ENCODE assay signal across 27 mouse cellular contexts in genomic region chr9:113992810-113993209, GRCm38 (mm10). TPM values are rescaled to one million over a fixed set of nuclear protein-coding genes. Genes with fewer than 3 reads are reported as not detected.
"Had no signal": no experiment of that assay in that cellular context is flagged by ENCODE, and none has a peak within 500 bp of the region (broad histone marks: within the 10 kb centered on the region; RNA-seq: fewer than 3 reads in every experiment).

No protein-coding gene starts in this region.

- H3K27ac ChIP-seq: embryonic facial prominence, embryonic 10.5 days; embryonic facial prominence, embryonic 12.5 days; embryonic facial prominence, embryonic 13.5 days; embryonic facial prominence, embryonic 15.5 days; forebrain, embryonic 10.5 days; forebrain, embryonic 12.5 days; forebrain, embryonic 13.5 days; forebrain, embryonic 15.5 days; gastrocnemius, adult 2 months; heart, adult 2 months had no signal

- ATAC-seq: forebrain, embryonic 13.5 days; forebrain, embryonic 14.5 days; forebrain, embryonic 15.5 days; forebrain, embryonic 16.5 days; forebrain, postnatal 0 days had no signal

- H3K9me3 ChIP-seq: embryonic facial prominence, embryonic 10.5 days; embryonic facial prominence, embryonic 12.5 days; embryonic facial prominence, embryonic 13.5 days; embryonic facial prominence, embryonic 15.5 days; forebrain, embryonic 10.5 days; forebrain, embryonic 12.5 days; forebrain, embryonic 13.5 days; forebrain, embryonic 15.5 days had no signal

- DNase-seq: cerebellum, adult 9-10 months; cerebellum, adult 9-11 months; cerebellum, postnatal 10 days; cerebellum, postnatal 14 days; cerebellum, postnatal 25 days; cerebellum, postnatal 36 days; embryo, embryonic 11 days; forebrain, postnatal 0 days; gastrocnemius, adult 2 months; gastrocnemius, postnatal 10 days; gastrocnemius, postnatal 14 days; gastrocnemius, postnatal 25 days; gastrocnemius, postnatal 36 days; heart, adult 11 months; heart, adult 18-20 months; heart, adult 2 months had no signal

- H3K27me3 ChIP-seq: embryonic facial prominence, embryonic 12.5 days; embryonic facial prominence, embryonic 13.5 days; embryonic facial prominence, embryonic 15.5 days; forebrain, embryonic 12.5 days; forebrain, embryonic 13.5 days; forebrain, embryonic 15.5 days had no signal

- H3K9ac ChIP-seq: embryonic facial prominence, embryonic 12.5 days; embryonic facial prominence, embryonic 13.5 days; embryonic facial prominence, embryonic 15.5 days; forebrain, embryonic 12.5 days; forebrain, embryonic 13.5 days; forebrain, embryonic 15.5 days; forebrain, postnatal 0 days had no signal

- H3K4me1 ChIP-seq: embryonic facial prominence, embryonic 12.5 days; forebrain, embryonic 12.5 days; forebrain, embryonic 13.5 days; forebrain, embryonic 15.5 days had no signal

- H3K36me3 ChIP-seq: embryonic facial prominence, embryonic 10.5 days; embryonic facial prominence, embryonic 12.5 days; embryonic facial prominence, embryonic 13.5 days; embryonic facial prominence, embryonic 15.5 days; forebrain, embryonic 12.5 days had no signal

- H3K4me2 ChIP-seq: embryonic facial prominence, embryonic 12.5 days; embryonic facial prominence, embryonic 13.5 days; embryonic facial prominence, embryonic 15.5 days; forebrain, embryonic 12.5 days; forebrain, embryonic 13.5 days; forebrain, embryonic 15.5 days had no signal

- H3K4me3 ChIP-seq: embryonic facial prominence, embryonic 10.5 days; embryonic facial prominence, embryonic 12.5 days; embryonic facial prominence, embryonic 13.5 days; embryonic facial prominence, embryonic 15.5 days; erythroblast, embryonic 14.5 days; forebrain, embryonic 10.5 days; forebrain, embryonic 12.5 days; forebrain, embryonic 13.5 days; forebrain, embryonic 15.5 days; gastrocnemius, adult 2 months; heart, adult 2 months had no signal

RNA-seq across cellular contexts. Expression of gene Fbxl2, which starts 53.2 kb away (rescaled TPM):
- polyA plus RNA-seq: erythroblast, embryonic 14.5 days had no signal
